10 mouse cellular contexts compared by ENCODE assay signal in genomic region chrX:99213565-99214153, GRCm38 (mm10).
DNase-seq lines count a peak whose midpoint lies in the region; ATAC-seq lines count a peak whose summit lies in the region.
"Had no signal": no experiment of that assay in that cellular context is flagged by ENCODE, and none has a peak within 500 bp of the region (broad histone marks: within the 10 kb centered on the region; RNA-seq: fewer than 3 reads in every experiment).

No protein-coding gene starts in this region.

- no peak for DNase-seq in kidney, adult 11 months
- peak; percentile 13 for DNase-seq in right cerebral cortex, postnatal 4 days
- no peak for DNase-seq in right cerebral cortex, postnatal 25 days
- DNase-seq in intestine, embryonic 14.5 days (ENCODE audit: low spot score) = peak; percentile 71
- DNase-seq in gastrocnemius, postnatal 4 days (ENCODE audit: low spot score in 2 of 2) = no peak
- DNase-seq in yolk sac, embryonic 10.5 days (ENCODE audit: low spot score) = no peak
- DNase-seq: gastrocnemius, postnatal 36 days had no signal

- H3K4me1 ChIP-seq in kidney, embryonic 15.5 days = peaks cover 53% of the 10 kb centered on the region
- no peaks in the 10 kb centered on the region; the same call in 1 of the 2 replicates for H3K4me1 ChIP-seq in intestine, embryonic 14.5 days (replicated peaks; ENCODE audit: control insufficient read depth, insufficient read depth, low read length)

- H3K27me3 ChIP-seq in kidney, embryonic 15.5 days = peaks cover 64% of the 10 kb centered on the region
- H3K27me3 ChIP-seq in intestine, embryonic 14.5 days (replicated peaks; ENCODE audit: control insufficient read depth, insufficient read depth, low read length) = peaks cover 13% of the 10 kb centered on the region; the same call in 1 of the 2 replicates

- H3K36me3 ChIP-seq in kidney, embryonic 15.5 days = no peaks in the 10 kb centered on the region
- H3K36me3 ChIP-seq in intestine, embryonic 14.5 days (ENCODE audit: control insufficient read depth, insufficient read depth, low read length) = no peaks in the 10 kb centered on the region
- H3K36me3 ChIP-seq: embryonic facial prominence, embryonic 12.5 days had no signal

- 0 out of 2 replicates have a peak overlapping the region, but pooled peaks have one; percentile 75 for H3K27ac ChIP-seq in kidney, embryonic 15.5 days
- H3K27ac ChIP-seq in intestine, embryonic 14.5 days (ENCODE audit: low read depth) = no peak overlapping the region
- H3K27ac ChIP-seq: embryonic facial prominence, embryonic 12.5 days; liver, embryonic 14.5 days had no signal

- no peak overlapping the region for H3K4me2 ChIP-seq in kidney, embryonic 15.5 days
- no peak overlapping the region for H3K4me2 ChIP-seq in intestine, embryonic 14.5 days (ENCODE audit: low read length)
- H3K4me2 ChIP-seq: embryonic facial prominence, embryonic 12.5 days had no signal

- 37% methylated on average over 6 of the region's 6 CpGs for WGBS in kidney, embryonic 15.5 days
- whole genome bisulfite sequencing in intestine, embryonic 14.5 days = 42% methylated on average over 6 of the region's 6 CpGs

- H3K9ac ChIP-seq in kidney, embryonic 15.5 days = no peak overlapping the region
- H3K9ac ChIP-seq in intestine, embryonic 14.5 days (ENCODE audit: low read length) = no peak overlapping the region
- H3K9ac ChIP-seq: embryonic facial prominence, embryonic 12.5 days; liver, embryonic 14.5 days had no signal

- no peak overlapping the region for H3K4me3 ChIP-seq in kidney, embryonic 15.5 days (replicated peaks)
- H3K4me3 ChIP-seq in intestine, embryonic 14.5 days (ENCODE audit: low read depth, low read length) = no peak overlapping the region
- H3K4me3 ChIP-seq: embryonic facial prominence, embryonic 12.5 days had no signal

- H3K9me3 ChIP-seq in kidney, embryonic 15.5 days (replicated peaks) = no peaks in the 10 kb centered on the region
- no peaks in the 10 kb centered on the region for H3K9me3 ChIP-seq in intestine, embryonic 14.5 days (ENCODE audit: control insufficient read depth, low read length)
- H3K9me3 ChIP-seq: embryonic facial prominence, embryonic 12.5 days had no signal

- peak; percentile 7; the same call in 1 of the 2 replicates for ATAC-seq in kidney, embryonic 15.5 days (replicated peaks; ENCODE audit: low FRiP score)
- 0 out of 2 replicates have a peak, but pooled peaks have one; percentile 44 for ATAC-seq in intestine, embryonic 14.5 days (replicated peaks; ENCODE audit: low FRiP score, low TSS enrichment, low read depth)

Comparison
In these comparisons a context has a peak if more than half of its experiments do, and no peak if none do; other contexts are left out.
1. DNase-seq: peak in right cerebral cortex, postnatal 4 days (single experiment) and intestine, embryonic 14.5 days (single experiment); none in kidney, adult 11 months (single experiment), right cerebral cortex, postnatal 25 days (single experiment), gastrocnemius, postnatal 4 days (0 of 2) and yolk sac, embryonic 10.5 days (single experiment).